Mouse (Mus musculus): ENCODE results near the gene Slc27a5. TPM values are rescaled to one million over a fixed set of nuclear protein-coding genes. Genes with fewer than 3 reads are reported as not detected.

Slc27a5 gene
- total RNA-seq, 1 experiment: 0.45 TPM

DNA sequence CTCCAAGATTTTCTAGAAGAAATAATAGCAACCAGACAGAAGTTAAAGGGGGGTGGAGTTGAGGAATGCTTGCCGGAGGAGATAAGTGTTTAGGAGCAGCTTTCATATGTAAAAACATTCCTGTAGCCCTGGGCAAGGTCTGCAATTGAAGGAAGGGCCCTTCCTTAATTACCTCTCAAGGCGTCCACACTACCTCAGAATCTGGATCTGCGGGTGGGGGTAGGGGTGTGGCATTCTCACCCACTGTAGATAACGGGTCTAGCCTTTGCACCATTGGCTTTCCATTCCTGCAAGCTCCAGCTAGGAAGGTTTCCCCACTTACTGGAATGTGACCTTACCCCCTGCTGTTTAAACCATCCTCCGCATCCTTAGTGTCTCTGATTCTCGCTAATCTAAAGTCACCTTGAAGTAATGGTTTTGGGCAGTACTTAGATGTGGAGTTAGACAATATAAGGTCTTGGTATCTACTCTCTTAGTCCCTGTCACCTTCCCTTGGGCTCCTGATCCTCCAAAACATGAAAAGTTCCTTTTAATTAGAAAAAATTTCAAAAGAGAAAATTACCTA is 16.4 kb upstream of the Slc27a5 start:
- peak overlapping the region in 1 of 2 experiments; percentile 11; a peak in 1 of 4 replicates for H3K4me3 ChIP-seq (ENCODE audit: insufficient read depth in 1 of 2, low read depth in 1 of 2, low read length in 2 of 2, poor library complexity in 1 of 2, severe bottlenecking in 1 of 2)
- in situ Hi-C loops (cut with MboI; ENCODE audit: low sequenced_read_pairs in 2 of 2, unreplicated experiment in 2 of 2): no loop called here
- TF ChIP-seq HCFC1 (IDR thresholded peaks at IDR 0.05; ENCODE audit: borderline replicate concordance, insufficient read depth, low read length): no peak
- TF ChIP-seq ZNF384 (IDR thresholded peaks at IDR 0.05; ENCODE audit: low read depth, low read length): no peak
- TF ChIP-seq MAFK (IDR thresholded peaks at IDR 0.05; ENCODE audit: insufficient read depth, low read depth, low read length): no peak
- TF ChIP-seq CHD2 (IDR thresholded peaks at IDR 0.05; ENCODE audit: low read depth, low read length): peak; percentile 78
- no peak for TF ChIP-seq ZC3H11A (IDR thresholded peaks at IDR 0.05; ENCODE audit: borderline replicate concordance, low read depth, low read length)
- H3K36me3 ChIP-seq (ENCODE audit: control insufficient read depth, insufficient read depth, low read length, poor library complexity, severe bottlenecking): no peaks in the 10 kb centered on the region
- peak overlapping the region; percentile 100; the same call in 1 of the 2 replicates for H3K27ac ChIP-seq (ENCODE audit: insufficient read depth, low read depth, low read length, poor library complexity, severe bottlenecking)
- peaks cover 14 to 18% of the 10 kb centered on the region in 2 experiments; a peak in 3 of 4 replicates for H3K4me1 ChIP-seq (ENCODE audit: control insufficient read depth in 2 of 2, insufficient read depth in 2 of 2, low read length in 2 of 2, poor library complexity in 1 of 2)
- H3K9me3 ChIP-seq (ENCODE audit: control insufficient read depth, insufficient read depth, low read depth, low read length): no peaks in the 10 kb centered on the region
- DNase-seq (ENCODE audit: low read depth, low spot score): peak; percentile 97
- H3K9ac ChIP-seq (ENCODE audit: insufficient read depth, low read depth, low read length, poor library complexity, severe bottlenecking): no peak overlapping the region

DNA sequence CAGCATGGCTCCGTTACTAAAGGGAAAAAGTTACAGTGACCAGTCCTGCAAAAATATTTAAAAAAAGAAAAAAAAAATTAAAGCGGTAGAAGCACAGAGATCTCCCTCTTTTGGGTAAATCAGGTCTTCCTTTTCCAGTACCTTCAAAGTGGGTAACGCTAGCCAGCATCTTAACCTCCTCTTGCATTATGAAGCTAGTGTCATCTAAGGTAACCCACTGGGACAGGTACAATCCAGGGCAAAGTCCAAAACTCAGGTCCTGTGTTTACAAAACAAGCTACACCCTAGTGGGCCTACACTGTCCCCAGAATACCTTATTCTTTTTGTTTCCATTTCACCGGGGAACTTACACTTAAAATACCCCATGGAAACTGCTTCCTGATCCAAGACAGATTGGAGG is 15.7 kb upstream of the Slc27a5 start:
- peak overlapping the region; percentile 100 for H3K27ac ChIP-seq (ENCODE audit: insufficient read depth, low read depth, low read length, poor library complexity, severe bottlenecking)

DNA sequence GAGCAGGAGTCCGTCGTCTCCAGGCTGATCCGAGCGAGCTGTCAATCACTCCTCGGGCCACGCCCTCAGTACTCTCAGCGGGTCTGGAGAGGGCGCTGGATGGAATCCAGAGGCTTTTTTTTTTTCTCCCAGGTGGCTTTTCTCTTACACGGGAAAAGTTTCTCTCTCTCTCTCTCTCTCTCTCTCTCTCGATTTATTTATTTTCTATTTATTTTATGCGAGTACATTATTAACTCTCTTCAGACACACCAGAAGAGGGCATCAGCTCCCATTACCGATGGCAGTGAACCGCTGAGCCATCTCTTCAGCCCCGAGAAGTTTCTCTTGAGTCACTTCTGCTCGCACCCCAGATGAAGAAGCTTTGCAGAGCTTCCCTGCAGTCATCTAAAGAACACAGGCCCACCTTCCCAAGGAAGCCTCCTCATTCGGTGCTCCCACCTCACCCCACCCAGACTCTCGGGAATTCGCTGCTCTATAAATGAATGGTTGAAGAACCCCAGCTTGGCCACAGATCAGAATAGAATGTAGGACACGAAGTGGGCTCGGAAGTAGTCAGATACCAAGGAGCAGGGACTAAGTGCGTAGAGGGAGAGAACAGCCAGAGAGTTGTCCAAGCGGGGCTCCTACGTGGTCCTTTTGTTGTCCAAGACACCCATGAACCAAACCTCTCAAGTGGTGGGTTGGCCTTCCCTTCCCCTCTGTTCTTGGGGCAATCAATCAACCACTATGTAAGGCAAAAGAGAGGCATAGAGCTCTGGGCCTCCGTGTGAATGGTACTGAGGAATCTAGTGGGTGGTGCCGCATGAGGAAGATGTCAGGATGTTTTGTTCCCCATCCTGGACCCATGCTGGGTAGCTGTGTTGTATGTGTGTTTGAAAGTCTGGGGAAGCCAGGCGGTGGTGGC is 12.3 kb upstream of the Slc27a5 start, which contains the start of gene Zbtb45:
Gene Zbtb45 (minus strand): TSS at position 30 of the 904 bp plus-strand sequence.
- H3K36me3 ChIP-seq (ENCODE audit: control insufficient read depth, insufficient read depth, low read length, poor library complexity, severe bottlenecking): no peaks in the 10 kb centered on the region
- DNase-seq (ENCODE audit: low read depth, low spot score): peak; percentile 69
- H3K9me3 ChIP-seq (ENCODE audit: control insufficient read depth, insufficient read depth, low read depth, low read length): no peaks in the 10 kb centered on the region
- peak within 1 kb of the TSS; percentile 88 for H3K9ac ChIP-seq (ENCODE audit: insufficient read depth, low read depth, low read length, poor library complexity, severe bottlenecking)
- peak within 1 kb of the TSS; percentile 77 to 78 for H3K4me3 ChIP-seq (ENCODE audit: insufficient read depth in 1 of 2, low read depth in 1 of 2, low read length in 2 of 2, poor library complexity in 1 of 2, severe bottlenecking in 1 of 2)
- in situ Hi-C loops (cut with MboI; ENCODE audit: low sequenced_read_pairs in 2 of 2, unreplicated experiment in 2 of 2): no loop called here
- H3K4me1 ChIP-seq (ENCODE audit: control insufficient read depth in 2 of 2, insufficient read depth in 2 of 2, low read length in 2 of 2, poor library complexity in 1 of 2): peaks cover 12 to 19% of the 10 kb centered on the region in 2 experiments; a peak in 3 of 4 replicates
- TF ChIP-seq CHD2 (IDR thresholded peaks at IDR 0.05; ENCODE audit: low read depth, low read length) (no peak), ZC3H11A (IDR thresholded peaks at IDR 0.05; ENCODE audit: borderline replicate concordance, low read depth, low read length) (no peak), ZNF384 (IDR thresholded peaks at IDR 0.05; ENCODE audit: low read depth, low read length) (peak; percentile 94)
- peak within 1 kb of the TSS; percentile 100 for H3K27ac ChIP-seq (ENCODE audit: insufficient read depth, low read depth, low read length, poor library complexity, severe bottlenecking)

More for the DNA sequence above, 15.7 kb upstream of the Slc27a5 start:
- Histone ChIP-seq H3K36me3 (ENCODE audit: control insufficient read depth, insufficient read depth, low read length, poor library complexity, severe bottlenecking) (no peaks in the 10 kb centered on the region), H3K4me1 (ENCODE audit: control insufficient read depth in 2 of 2, insufficient read depth in 2 of 2, low read length in 2 of 2, poor library complexity in 1 of 2) (peaks cover 14 to 18% of the 10 kb centered on the region in 2 experiments; a peak in 3 of 4 replicates), H3K4me3 (ENCODE audit: insufficient read depth in 1 of 2, low read depth in 1 of 2, low read length in 2 of 2, poor library complexity in 1 of 2, severe bottlenecking in 1 of 2) (peak overlapping the region in 1 of 2 experiments; percentile 11; a peak in 1 of 4 replicates), H3K9me3 (ENCODE audit: control insufficient read depth, insufficient read depth, low read depth, low read length) (no peaks in the 10 kb centered on the region), H3K9ac (ENCODE audit: insufficient read depth, low read depth, low read length, poor library complexity, severe bottlenecking) (peak overlapping the region; percentile 69)
- no peak for TF ChIP-seq HCFC1 (IDR thresholded peaks at IDR 0.05; ENCODE audit: borderline replicate concordance, insufficient read depth, low read length)
- TF ChIP-seq MAFK (IDR thresholded peaks at IDR 0.05; ENCODE audit: insufficient read depth, low read depth, low read length): no peak
- TF ChIP-seq ZC3H11A (IDR thresholded peaks at IDR 0.05; ENCODE audit: borderline replicate concordance, low read depth, low read length): no peak
- no peak for TF ChIP-seq ZNF384 (IDR thresholded peaks at IDR 0.05; ENCODE audit: low read depth, low read length)
- TF ChIP-seq CHD2 (IDR thresholded peaks at IDR 0.05; ENCODE audit: low read depth, low read length): no peak
- in situ Hi-C loops (cut with MboI; ENCODE audit: low sequenced_read_pairs in 2 of 2, unreplicated experiment in 2 of 2): no loop called here
- no peak for DNase-seq (ENCODE audit: low read depth, low spot score)

DNA sequence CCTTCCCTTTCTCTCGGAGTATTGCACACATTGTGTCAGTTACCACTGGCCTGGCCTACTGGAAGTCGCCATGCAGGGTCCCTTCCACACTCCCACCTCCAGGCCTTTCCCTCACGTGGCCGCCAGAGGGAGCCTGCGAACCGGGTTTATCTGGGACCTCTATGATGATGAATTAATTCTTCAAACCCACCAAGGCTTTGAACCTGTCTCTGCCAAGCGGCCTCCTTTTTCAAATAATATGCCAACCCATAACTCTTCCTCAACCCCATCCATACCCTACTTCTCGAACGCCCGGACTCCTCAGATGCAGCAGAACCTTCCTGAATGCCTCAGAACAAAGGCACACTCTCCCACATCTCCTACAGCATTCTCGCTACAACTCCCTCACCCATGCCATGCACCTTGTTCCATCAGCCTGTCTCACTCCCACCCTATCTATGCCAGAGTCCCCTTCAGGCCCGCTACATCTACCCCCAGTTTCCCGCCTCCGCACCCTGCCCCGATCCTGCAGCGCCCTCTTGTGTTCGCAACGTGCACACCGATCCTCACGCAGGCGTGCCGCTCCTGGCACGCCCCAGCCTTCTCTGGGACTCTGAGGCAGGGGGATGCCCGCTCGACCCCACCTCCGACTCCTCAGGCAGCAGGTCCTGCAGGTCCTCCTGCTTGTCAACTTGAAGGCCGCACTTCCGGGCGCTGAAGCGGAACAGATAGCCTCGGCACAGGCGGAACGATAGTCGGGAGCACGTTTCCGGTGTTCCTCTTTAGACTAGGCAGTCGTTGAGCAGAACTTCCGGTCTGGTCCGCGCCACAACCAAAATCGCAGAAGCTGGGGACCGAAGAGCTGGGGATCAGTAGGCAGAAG is 11.4 kb upstream of the Slc27a5 start:
- Histone ChIP-seq H3K36me3 (ENCODE audit: control insufficient read depth, insufficient read depth, low read length, poor library complexity, severe bottlenecking) (no peaks in the 10 kb centered on the region; the same call in 1 of the 2 replicates), H3K4me3 (ENCODE audit: insufficient read depth in 1 of 2, low read depth in 1 of 2, low read length in 2 of 2, poor library complexity in 1 of 2, severe bottlenecking in 1 of 2) (peak overlapping the region; percentile 77 to 78), H3K27ac (ENCODE audit: insufficient read depth, low read depth, low read length, poor library complexity, severe bottlenecking) (peak overlapping the region; percentile 100), H3K9me3 (ENCODE audit: control insufficient read depth, insufficient read depth, low read depth, low read length) (no peaks in the 10 kb centered on the region), H3K9ac (ENCODE audit: insufficient read depth, low read depth, low read length, poor library complexity, severe bottlenecking) (peak overlapping the region; percentile 88), H3K4me1 (ENCODE audit: control insufficient read depth in 2 of 2, insufficient read depth in 2 of 2, low read length in 2 of 2, poor library complexity in 1 of 2) (peaks cover 8 to 16% of the 10 kb centered on the region in 2 experiments; a peak in 3 of 4 replicates)
- peak; percentile 95 for DNase-seq (ENCODE audit: low read depth, low spot score)
- in situ Hi-C loops (cut with MboI; ENCODE audit: low sequenced_read_pairs in 2 of 2, unreplicated experiment in 2 of 2): no loop called here
- peak; percentile 85 for TF ChIP-seq HCFC1 (IDR thresholded peaks at IDR 0.05; ENCODE audit: borderline replicate concordance, insufficient read depth, low read length)
- TF ChIP-seq ZNF384 (IDR thresholded peaks at IDR 0.05; ENCODE audit: low read depth, low read length): no peak
- TF ChIP-seq CHD2 (IDR thresholded peaks at IDR 0.05; ENCODE audit: low read depth, low read length): 0 out of 2 replicates have a peak, but pooled peaks have one; percentile 41
- no peak; the same call in 1 of the 2 replicates for TF ChIP-seq MAFK (IDR thresholded peaks at IDR 0.05; ENCODE audit: insufficient read depth, low read depth, low read length)
- peak; percentile 44 for TF ChIP-seq ZC3H11A (IDR thresholded peaks at IDR 0.05; ENCODE audit: borderline replicate concordance, low read depth, low read length)
